Mouse (Mus musculus) cerebellum, adult 9-11 months (tissue): ENCODE results near the gene Il3.

Experiments
- DNase-seq: peaks from one replicate; pipeline ENCODE4 v3.0.0; 2022

The Il3 gene

GRCm38 (mm10) chr11:54271437-54271949 is 4.4 kb upstream of the Il3 start:
- no peak for DNase-seq

- no peak for DNase-seq
Observed at GRCm38 (mm10) chr11:54269191-54269896, 2.3 kb upstream of the Il3 start.

- DNase-seq = peak; percentile 48
Observed at GRCm38 (mm10) chr11:54264542-54264941, 2.5 kb downstream of the Il3 start.

DNA sequence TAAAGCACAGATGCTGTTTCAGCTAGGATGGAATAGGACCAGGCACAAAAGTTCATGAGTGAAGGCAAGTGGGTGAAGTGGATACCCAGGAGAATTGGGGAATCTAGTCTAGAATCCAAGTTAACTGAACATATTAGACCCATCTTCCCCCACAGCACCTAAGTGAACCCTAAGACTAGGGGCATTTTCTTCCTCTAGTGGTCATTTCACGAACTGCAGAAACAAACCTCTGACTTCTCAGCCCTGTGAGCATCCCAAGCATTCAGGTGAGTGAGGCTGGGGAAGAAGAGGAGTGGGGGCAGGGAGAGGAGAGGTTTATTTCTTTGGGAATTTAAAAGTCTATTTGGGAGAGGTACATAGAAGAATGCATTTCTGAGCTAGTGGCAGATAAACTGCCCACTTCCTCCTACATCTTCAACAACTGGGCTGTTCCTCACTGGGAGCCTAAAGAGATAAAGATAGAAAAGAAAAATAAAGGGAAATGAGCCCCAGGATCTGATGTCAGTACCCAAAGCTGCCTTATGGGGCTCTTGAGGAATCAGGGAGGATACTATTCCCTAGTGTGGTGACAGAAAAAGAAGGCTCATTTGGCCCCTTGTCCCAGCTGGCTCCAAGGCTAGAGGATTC is 3.6 kb downstream of the Il3 start:
- DNase-seq = no peak

DNA sequence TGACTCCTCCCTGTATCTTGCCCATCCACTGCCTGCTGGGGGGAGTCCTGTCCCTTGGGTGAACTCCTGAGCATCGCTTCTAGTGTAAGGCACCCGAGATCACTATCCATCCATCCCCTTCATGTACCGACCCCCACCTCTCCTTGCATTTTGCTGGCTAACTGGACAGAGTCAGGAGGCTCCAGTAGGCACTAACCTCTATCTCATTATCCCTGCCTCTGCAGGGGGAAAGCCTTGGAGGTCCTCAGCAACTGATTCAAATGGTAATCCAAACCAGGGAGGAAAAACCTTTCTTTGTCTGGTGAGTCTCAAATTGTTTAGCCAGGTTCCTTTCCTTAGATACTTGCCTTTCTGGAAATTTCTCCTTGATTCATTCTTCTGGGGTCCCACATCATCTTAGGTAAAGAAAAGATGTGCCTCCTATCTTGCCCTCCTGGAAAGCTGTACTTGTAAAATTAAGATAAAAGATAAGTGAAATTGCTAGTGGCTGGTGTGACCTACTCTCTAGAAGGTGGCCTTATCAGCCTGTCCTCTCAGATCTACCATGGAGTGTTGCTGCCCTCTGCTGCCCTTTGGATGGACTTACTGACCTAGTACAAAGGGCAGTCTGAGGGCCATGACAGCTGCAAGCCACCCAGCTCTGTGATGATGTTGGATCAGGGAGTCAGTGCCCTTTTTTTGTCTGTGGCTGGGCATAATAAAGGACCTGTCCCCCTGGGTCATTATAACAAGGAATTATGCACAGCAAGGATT is 10.3 kb downstream of the Il3 start:
- DNase-seq = peak; percentile 83

DNA sequence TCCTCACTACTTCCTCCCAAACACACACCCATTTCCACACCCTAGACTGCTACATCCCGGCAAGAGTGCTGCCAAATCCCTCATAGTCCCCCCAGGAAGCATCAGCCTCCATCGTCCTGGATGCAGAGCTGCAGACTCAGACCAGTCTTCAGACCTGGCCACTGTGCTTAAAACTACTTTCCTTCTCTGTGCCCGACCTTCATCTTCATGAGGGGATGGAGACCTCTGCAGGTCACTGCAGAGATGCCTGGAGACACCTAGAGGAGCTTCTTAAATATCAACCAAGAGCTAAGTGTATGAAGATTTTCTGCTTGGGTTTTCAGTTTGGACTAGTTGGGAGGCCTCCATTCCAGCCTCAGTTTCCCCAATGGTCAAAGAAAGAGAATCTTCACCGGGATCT is 13.0 kb downstream of the Il3 start:
- DNase-seq = no peak

- DNase-seq = no peak
Observed at GRCm38 (mm10) chr11:54250575-54250974, 16.5 kb downstream of the Il3 start.

DNA sequence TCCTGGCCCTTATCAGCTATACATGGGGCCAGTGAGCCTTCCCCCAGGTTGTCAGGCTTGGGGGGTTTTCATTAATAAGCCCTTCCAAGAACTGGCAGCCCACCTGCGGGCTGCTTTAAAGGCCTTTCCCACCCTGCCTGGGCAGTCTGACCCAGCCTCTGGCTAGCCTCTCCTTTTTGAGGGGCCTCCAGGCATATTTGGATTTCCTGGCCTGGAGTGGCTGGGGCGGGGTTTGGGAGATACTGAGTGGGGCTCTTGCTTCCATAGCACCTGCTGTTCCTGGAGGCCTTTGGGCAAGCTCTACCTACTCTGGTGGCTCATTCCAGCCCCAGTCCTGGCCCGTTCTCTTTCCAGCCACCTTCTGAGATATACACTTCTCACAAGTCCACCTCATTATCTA is 17.3 kb downstream of the Il3 start:
- DNase-seq = no peak

DNA sequence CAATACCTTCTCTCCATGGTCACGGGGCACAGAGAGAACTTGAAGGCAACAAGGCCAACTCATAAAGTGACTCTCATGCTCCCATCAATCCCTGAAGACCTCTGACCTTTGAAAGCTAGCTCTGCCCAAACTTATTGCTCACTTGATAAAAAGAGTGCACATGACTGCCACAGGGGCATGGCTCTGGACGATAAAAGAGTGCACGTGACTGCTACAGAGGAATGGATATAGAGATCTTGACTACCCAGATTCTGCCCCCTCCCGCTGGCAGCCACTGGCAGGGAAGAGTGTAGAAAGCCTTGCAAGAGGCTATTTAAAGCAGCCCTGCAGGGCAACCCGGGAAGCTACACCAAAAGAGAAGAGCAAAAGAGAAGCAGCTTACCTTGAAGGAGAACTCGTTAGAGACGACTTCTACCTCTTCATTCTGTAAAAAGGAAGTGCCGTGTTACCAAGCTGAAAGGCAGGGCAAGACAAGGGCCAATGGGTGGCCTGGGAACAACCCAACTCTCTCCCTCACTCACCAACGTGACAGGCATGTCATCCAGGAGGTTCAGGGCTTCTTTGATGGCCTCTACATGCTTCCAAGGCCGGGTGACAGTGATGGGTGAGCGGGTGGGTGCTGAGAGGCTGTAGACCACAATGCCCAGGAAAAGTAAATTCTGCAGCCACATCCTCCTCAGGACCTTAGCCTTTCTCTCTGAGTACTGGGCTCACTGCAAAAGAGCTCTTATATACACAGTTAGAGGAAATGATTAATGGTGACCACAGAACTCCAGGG is 17.9 kb downstream of the Il3 start, which contains the start of gene Csf2:
TSS of gene Csf2 (minus strand) at position 728 of the 778 bp plus-strand sequence.
- DNase-seq = no peak

- DNase-seq = no peak
Observed at GRCm38 (mm10) chr11:54247251-54247950, 19.7 kb downstream of the Il3 start.

DNA sequence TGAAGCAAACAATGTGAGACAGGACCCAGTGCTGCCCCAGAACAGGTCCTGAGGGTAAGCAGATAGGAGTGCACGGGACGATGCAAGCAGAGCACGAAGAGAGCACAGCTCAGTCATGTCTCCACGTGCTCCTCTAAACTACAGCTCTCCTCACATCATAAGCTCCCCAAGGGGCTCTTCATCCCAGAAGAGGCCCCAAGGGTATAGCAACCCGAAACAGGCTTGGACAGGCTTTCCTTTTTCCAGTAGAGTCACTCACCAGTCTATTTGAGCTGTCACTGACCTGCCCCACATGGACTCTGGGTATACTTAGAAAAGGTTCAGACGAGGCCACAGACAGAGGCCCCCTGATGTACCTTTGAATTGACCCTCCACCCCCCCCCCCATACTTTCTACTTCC is 22.6 kb downstream of the Il3 start:
- no peak for DNase-seq

GRCm38 (mm10) chr11:54242494-54242893 is 24.6 kb downstream of the Il3 start:
- DNase-seq = no peak

DNA sequence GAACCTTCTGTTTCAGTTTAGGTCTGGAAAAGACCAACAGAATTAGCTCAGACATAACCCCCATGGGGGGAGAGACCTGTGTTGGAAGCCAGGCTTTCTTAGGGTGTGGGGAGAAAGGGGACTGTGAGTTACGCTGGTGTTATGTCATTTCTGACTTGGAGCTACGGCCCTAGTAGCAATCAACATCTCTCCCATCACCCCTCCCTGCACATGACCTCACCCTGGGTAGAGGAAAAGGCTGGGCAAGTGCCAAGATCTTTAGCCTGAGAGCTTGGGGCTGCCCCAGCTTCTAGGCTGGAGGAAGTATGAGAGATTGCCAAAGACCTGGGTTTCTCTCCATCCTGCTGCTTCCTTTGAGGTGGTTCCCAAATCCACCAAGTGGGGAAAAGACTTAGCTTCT is 30.1 kb downstream of the Il3 start:
- DNase-seq = peak; percentile 51

- no peak for DNase-seq
Observed at GRCm38 (mm10) chr11:54227478-54227877, 39.6 kb downstream of the Il3 start.

GRCm38 (mm10) chr11:54224475-54224986 is 42.5 kb downstream of the Il3 start:
- no peak for DNase-seq

DNA sequence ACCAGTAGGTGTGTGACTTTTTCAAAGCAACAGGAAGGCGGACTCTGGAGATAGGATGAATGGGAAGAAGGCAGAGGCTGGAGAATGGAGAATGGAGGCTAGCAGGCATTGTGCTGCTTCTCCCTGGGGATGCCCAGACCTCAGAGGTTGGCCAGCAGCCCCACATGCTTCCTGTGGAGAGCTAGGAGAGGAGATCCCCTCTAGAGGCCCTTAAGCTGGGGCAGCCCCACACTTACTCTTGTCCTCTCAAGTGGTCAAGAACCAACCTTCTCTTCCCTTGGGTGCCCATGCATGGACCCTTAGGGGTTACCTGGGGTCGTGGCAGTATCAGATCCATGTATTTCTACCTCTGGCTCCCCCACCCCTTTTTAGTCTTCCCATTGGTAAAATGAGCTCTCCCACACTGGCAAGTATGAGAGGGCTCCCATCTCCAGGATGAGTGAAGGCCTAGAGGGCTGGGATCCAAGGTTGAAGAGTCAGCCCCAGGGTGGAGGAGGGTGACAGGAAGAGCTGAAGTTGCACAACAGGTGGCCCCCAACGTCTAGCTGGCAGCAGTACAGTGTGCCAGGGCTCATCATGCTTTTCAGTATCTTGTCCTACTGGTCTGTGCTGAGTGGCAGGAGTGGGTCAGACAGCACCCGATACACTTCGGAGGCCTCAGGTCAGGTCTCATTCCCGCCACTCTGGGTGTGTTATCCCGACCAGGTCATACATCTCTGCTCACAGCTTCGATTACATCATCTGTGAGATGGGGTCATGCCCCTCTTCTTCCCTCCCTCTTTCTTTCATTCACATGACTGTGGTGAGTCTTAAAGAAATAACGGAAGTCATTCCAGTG is 43.2 kb downstream of the Il3 start:
- no peak for DNase-seq

DNA sequence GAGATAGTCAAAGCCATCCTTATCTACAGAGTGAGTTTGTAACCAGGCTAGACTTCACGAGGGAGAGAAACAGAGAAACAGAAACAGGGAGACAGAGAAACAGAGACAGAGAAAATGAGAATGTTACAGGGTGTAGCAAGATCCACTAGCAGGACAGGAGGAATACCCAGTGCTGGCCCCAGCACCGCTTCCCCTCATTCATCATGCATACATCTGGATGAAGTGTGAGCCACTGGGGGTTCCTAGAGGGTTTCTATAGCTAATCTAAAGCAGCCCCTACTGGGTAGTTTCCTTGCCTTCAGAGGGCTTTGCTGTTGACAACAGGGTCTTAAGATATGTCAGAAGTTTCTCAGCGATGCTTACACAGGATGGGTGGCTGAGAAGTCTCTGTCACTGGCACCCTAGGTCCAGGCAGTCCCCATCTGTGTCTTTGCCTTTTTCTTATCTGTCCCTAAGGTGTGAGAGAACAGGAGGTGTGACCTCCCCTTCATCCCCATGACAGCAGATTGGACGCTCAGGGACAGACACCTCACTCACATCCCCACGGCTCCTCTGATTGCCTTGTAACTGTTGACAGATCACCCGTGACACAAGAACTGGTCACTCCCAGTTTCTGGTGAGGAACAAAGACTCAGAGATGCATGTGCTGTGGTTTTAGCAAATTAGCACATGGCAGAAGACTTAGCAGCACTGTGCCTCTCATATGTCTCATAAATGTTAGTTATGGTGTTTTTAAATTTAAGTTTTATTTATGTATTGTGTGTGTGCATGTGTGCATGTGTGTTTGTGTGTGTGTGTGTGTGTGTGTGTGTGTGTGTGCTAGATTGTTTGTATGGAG is 47.0 kb downstream of the Il3 start:
- DNase-seq = no peak

DNA sequence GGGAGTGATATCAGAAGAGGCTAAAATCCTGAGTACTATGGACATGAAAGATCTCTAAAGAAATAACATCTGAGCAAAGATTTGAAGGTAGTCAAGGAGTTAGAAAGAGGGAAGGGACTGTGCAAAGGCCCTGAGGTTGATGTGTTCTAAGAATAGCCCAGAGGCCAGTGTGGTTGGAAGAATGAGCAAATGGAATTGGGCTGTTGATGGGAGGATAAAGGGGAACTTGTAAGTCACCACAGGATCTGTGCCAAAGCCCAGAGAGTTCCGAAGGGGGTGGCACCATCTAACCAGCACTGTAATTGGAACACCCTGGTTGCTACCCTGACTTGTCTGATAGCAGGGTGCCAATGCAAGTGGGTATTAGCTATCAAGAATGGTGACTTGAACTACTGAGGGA is 47.9 kb downstream of the Il3 start:
- DNase-seq = no peak

DNA sequence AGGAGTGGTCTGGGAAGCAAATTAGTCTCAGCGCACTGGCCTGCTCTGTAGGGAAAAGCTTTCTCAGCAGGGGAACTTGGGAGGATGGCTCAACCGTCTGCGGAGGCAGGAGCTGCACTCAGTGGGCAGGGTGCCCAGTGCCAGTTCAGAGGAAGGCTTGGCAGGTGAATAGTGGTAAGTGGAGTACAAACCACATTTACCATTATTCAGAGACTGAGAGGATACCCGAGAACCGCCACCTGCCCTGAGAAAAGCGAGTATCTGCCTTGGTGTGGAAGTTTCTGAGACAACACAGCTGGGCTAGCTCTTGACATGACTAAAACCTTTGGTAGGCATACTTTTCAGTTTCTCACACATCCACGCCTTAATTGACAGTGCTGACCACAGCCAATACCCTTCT is 49.7 kb downstream of the Il3 start:
- DNase-seq = peak; percentile 81

- no peak for DNase-seq
Observed at GRCm38 (mm10) chr11:54216091-54216490, 51.0 kb downstream of the Il3 start.
